Comparison of ENCODE assay signal across 8 mouse cellular contexts in genomic region chr10:29532821-29533715, GRCm38 (mm10). TPM values are rescaled to one million over a fixed set of nuclear protein-coding genes. Genes with fewer than 3 reads are reported as not detected.
DNase-seq lines count a peak whose midpoint lies in the region; ATAC-seq lines count a peak whose summit lies in the region.

No protein-coding gene starts in this region.

- WGBS in intestine, embryonic 15.5 days: under 1% methylated on average over 30 of the region's 30 CpGs

- intact Hi-C loops in left cerebral cortex, postnatal 10 days (cut with DNase I): loop anchor here (2.0 to 10.0 kb wide), 5 partner anchors 272 to 1272 kb away; partner anchors contain the start of gene Ncoa7

- peaks cover 4% of the 10 kb centered on the region; the same call in 1 of the 2 replicates for H3K4me1 ChIP-seq in intestine, embryonic 15.5 days (replicated peaks)

- DNase-seq in adrenal gland, postnatal 25 days: peak; percentile 79
- peak; percentile 85 for DNase-seq in embryo, embryonic 9.5 days (ENCODE audit: extremely low spot score)
- peak; percentile 84 to 87 for DNase-seq in left cerebral cortex, postnatal 10 days (ENCODE audit: extremely low spot score in 1 of 2, low spot score in 2 of 2)
- DNase-seq in right cerebral cortex, postnatal 14 days: peak; percentile 88

- peak overlapping the region; percentile 34 for H3K9ac ChIP-seq in intestine, embryonic 15.5 days

- H3K4me3 ChIP-seq in intestine, embryonic 15.5 days (replicated peaks): peak overlapping the region; percentile 69

- H3K27ac ChIP-seq in intestine, embryonic 15.5 days: peak overlapping the region; percentile 66

- H3K36me3 ChIP-seq in intestine, embryonic 15.5 days: no peaks in the 10 kb centered on the region

- peaks cover 9% of the 10 kb centered on the region; the same call in 1 of the 2 replicates for H3K27me3 ChIP-seq in intestine, embryonic 15.5 days (replicated peaks)

- H3K9me3 ChIP-seq in intestine, embryonic 15.5 days: no peaks in the 10 kb centered on the region

- ATAC-seq in granulocyte monocyte progenitor cell, adult 5-6 weeks (replicated peaks; ENCODE audit: poor library complexity, severe bottlenecking): peak; percentile 55
- peak; percentile 67 for ATAC-seq in intestine, embryonic 15.5 days
- ATAC-seq in megakaryocyte progenitor cell, adult 5-6 weeks (replicated peaks; ENCODE audit: poor library complexity): peak; percentile 82
- no peak for ATAC-seq in erythroblast, adult 5-6 weeks (replicated peaks; ENCODE audit: low FRiP score, poor library complexity, severe bottlenecking)

- H3K4me2 ChIP-seq in intestine, embryonic 15.5 days (replicated peaks): peak overlapping the region; percentile 97

RNA-seq across cellular contexts. Expression of gene Rspo3, which starts 2.6 kb away (rescaled TPM):
- 3.4 and 6.0 TPM in 2 replicates for total RNA-seq in adrenal gland, postnatal 25 days (2021)
- total RNA-seq in granulocyte monocyte progenitor cell, adult 5-6 weeks (2014; fragmentation: Nextera tagmentation): not detected in 2 replicates
- not detected in 2 replicates for total RNA-seq in granulocyte monocyte progenitor cell, adult 5-6 weeks (2017)
- 13.6 TPM in 2 replicates for polyA plus RNA-seq in intestine, embryonic 15.5 days (2015; fragmentation: Nextera tagmentation; extraction: Ambion mirVana)
- total RNA-seq in left cerebral cortex, postnatal 10 days (2021): 1 to 10 TPM; 9.1 to 9.3 TPM
- not detected in 2 replicates for total RNA-seq in megakaryocyte progenitor cell, adult 5-6 weeks (2015)
- not detected in 2 replicates for total RNA-seq in megakaryocyte progenitor cell, adult 5-6 weeks (2017)
- not detected in 2 replicates for total RNA-seq in erythroblast, adult 5-6 weeks (2015; ENCODE audit: low replicate concordance)
- total RNA-seq in erythroblast, adult 5-6 weeks (2017; ENCODE audit: low replicate concordance): 0.26 TPM in 1 of 2 replicates, not detected in the other
